Mouse (Mus musculus): ENCODE results near the gene Sart3.

Gene Sart3

DNA sequence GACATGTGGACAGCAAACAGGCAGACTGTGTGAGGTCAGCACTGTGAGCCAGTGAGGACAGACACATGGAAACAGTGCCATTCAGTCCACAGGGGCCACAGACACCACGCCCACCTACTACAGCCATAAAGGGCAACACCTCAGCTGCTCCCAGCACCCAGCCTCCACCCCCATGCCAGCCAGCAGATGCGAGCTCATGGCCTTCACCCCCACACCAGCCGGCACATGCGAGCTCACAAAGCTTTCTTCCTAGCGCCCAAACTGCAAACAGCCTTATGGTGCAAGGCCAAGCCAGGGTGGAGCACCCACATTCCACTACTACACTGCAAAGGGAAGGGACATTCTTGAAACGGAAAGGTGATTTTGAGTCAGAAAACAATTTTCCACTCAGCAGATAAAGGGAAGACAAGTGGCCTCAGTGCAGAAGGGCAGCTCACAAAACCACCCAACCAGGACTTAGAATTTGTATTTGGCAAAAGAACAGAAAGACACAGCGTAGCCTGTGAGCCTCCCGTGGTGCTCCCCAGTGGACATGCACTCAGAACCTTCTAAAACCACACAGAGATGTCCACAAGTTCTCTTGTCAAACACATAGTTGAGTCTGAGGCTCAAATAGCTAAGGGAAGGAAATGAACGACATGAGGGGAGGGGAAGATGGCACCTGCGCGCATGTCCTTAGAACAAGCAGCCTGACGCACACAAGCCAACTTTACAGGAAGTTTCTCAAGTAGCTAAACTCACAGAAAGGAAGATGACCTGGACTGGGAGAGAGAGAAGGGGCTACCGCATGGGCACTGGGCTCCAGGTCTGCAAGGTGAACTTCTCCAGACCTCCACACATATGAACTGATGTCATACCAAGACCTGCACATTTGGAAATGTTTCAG, 6.4 kb downstream of the Sart3 start:
- no peak for DNase-seq (ENCODE audit: low read depth, low spot score)

DNA sequence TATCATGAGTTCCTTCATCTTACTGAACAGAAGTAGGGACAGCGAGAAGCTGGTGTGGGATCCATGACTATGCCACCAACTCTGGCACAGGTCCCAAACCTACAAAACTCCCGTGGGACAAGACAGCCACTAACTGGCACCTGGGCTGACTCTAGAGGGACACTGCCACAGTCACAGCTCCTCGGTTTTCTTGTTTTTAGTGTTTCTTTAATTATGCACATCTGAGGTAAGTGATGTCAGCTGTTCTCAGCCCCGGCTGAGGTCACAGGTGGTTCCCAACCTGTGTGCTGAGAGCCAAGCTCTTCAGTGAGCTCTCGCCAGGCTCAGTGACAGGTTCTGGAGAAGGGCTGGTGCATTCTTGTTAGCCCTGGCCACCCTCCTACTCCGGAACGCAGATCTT, 7.9 kb downstream of the Sart3 start:
- no peak for DNase-seq (ENCODE audit: low read depth, low spot score)

DNA sequence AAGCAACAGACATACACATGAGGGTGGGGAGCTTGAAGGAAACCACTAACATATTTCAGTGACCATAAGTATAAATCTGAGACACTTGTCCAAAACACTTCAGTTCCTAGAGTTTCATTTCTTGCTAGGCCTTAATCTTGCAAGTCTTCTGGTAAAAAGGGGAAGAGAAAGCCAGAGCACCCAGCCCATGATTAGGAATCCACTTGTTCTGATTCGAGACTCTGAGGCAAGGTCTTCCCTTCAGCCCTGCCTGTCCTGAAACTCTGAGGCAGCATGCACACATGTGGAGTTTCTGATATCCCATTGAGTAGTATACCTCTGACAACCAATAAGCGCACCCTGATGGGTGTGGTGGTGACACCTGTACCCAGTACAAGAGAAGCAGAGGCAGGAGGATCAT, 10.7 kb downstream of the Sart3 start:
- DNase-seq (ENCODE audit: low read depth, low spot score): no peak

DNA sequence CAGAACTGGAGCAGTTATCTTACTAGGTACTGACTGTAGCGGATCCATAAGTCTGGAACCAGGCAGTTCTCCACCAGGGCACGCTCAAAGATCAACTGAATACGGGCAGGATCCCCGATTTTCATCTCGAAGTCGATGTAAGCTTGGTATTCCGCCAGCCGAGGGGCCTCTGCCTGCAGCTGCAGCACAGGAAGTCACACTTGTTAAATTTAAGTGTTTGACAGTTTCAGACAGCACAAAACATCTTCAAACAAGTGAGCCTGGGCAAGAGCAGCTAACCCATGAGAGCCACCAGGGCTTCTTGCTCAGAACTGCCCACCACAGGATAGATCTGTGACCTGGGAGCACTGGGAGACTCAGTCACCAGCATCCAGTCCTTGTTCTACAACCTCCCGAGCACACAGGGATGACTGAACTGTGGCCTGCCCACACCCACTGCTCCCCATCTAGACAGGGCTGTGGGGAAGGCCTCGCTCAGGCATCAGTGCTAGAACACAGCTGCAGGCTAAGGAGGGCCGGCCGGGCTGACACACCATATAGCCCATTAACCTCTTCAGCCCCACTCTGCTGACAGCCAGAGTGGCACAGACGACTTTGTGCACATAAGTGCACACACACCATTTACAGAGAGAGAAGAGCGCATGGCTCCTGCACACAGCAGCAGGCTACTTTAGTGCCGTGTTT, 16.8 kb downstream of the Sart3 start:
- no peak for DNase-seq (ENCODE audit: low read depth, low spot score)

DNA sequence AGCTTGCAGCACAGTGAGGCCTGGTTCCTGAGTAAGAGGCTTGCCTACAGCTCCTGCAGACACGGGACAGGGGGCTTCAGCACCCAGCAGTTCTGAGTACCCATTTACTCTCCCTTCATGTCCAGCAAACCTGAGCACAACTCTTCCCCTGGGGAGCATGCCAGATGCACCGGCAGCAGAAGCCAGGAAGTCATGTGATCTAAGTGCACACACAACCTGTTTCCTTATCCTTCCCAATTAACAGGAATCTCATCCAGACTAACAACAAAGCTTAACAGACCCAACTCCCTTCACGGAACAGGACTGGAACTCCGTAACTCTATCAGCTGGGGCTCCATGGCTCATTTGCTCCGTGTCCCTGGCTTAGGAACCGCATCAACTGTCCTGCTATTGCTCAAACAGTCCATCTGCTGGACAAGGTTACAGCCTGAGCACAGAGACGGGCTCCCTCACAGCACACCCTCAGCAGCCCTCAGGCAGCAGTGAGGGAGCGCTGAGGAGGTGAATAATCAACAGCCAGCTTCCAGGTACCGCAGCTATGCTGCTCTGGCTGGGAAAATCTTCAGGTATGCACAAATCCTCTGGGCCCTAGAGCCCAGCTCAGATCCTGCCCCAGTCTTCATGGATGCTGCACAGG, 20.7 kb downstream of the Sart3 start:
- DNase-seq (ENCODE audit: low read depth, low spot score): no peak

DNA sequence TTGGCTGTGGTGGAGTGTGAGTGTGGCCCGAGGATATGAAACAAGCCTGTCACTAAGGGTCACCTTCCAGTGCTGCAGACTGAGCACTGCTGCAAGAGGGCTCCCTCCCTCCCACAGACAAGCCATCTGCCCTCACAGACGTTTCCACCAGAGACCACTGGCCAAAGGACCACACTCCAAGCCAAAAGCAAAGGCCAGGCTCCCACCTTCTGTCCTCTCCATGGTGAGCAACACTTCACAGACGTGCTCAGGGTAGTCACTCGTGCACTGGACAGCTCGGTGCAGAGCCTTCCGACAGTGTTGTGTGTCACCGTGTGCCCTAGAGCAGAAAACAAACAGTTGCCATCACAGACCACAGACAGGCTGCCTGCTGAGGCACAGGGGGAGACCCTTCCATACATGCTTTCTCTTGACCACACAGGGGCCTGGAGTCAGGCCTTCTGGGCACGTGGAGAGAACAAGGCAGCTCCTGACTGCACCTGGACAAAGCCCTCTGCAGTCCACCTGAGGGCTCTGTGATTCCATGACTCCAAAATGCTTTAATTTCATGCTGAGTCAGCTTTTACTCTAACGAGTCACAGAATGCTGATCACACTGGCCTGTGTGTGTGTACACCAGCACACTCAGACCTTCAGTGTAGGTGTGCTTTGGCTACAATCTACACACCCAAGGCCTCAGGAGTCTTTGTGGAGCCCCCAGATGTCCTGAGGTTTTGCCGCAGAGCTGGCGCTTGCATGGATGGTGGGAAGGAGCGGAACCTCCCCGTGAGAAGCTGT, 23.6 kb downstream of the Sart3 start:
- DNase-seq (ENCODE audit: low read depth, low spot score): no peak

DNA sequence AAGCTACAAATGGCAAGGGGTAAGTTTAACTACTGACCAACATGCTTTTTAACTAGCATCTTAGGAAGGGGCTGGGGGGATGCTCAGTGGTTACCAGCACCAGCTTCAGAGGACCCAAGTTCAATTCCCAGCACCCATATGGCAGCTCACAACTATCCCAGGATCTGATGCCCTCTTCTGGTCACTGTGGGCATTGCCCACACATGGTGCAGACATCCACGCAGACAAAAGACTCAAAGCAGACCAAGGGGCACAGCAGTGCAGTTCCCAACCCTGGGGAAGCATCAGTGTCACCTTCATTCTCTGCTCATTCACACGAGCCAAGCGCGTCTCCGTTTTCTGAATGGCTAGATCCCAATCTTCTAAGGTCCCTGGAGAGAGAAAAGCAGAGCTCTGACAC, 24.7 kb downstream of the Sart3 start:
- peak; percentile 50 for DNase-seq (ENCODE audit: low read depth, low spot score)

DNA sequence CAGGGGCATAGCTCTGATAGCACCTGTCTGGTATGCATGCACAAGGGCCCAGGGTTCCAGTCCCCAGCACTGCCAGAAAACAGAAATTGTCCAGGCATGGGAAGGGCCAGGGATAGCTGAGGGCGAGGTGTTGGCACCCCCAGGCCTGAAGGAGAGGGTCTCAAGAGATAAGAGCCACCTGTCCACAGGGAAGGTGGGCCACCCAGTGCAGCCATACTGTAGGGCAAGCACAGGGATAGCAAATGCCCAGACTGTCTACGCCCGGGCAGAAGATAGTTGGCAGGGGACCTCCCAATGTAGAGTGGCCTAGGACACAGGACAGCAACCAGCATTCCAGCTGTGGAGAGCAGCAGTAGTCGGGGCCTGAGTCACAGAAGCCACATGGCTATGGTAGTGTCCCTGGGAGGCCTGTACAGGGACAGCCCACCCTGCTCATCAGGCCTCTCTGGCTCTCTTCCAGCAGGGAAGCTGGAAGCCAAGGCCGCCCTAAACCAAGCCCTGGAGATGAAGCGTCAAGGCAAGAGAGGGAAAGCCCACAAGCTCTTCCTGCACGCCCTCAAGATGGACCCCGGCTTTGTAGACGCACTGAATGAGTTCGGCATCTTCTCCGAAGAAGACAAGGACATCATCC, 34.6 kb downstream of the Sart3 start:
- no peak for DNase-seq (ENCODE audit: low read depth, low spot score)

DNA sequence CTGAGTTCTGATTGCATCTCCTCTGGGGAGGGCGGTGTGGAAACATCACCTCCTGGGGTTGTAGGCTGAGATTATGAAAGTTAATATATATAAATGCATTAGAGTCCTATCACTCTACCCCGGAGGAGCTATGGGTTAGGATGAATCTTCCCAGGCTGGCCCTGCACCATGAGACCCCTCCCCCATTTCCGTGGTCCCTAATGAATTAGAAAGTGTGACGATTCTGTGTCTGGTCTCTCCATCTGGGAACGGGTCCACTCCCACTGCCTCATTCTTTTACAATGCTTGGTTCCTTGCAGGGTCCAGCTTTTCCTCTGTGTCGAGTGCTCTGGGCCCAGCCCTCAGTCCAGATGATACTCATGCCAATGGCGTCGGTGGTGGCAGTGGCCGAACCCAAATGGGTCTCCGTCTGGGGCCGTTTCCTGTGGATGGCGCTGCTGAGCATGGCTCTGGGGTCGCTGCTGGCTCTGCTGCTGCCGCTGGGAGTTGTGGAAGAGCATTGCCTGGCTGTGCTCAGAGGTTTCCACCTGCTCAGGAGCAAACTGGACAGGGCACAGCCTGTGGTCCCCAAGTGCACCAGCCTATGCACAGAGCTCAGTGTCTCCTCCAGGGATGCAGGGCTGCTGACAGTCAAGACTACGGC, 35.7 kb downstream of the Sart3 start:
- no peak for DNase-seq (ENCODE audit: low read depth, low spot score)

DNA sequence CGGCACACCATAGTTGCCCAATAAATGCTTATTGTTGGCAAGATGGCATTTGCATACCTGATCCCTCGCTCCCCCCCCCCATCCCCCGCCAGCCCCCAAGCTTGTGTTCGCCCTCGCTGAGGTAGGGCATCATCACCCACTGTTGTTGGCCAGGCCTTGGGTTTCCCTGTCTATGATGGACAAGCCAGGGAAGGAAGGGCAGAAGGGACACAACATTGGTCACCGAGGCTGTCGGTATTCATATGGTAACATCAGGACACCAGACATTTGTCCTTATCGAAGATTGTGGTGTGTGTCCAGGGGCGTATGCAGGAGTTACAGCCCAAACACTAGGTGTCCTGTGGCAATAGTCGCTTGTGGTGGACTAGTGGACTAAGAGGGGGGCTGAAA, 36.2 kb downstream of the Sart3 start:
- no peak for DNase-seq (ENCODE audit: low read depth, low spot score)

DNA sequence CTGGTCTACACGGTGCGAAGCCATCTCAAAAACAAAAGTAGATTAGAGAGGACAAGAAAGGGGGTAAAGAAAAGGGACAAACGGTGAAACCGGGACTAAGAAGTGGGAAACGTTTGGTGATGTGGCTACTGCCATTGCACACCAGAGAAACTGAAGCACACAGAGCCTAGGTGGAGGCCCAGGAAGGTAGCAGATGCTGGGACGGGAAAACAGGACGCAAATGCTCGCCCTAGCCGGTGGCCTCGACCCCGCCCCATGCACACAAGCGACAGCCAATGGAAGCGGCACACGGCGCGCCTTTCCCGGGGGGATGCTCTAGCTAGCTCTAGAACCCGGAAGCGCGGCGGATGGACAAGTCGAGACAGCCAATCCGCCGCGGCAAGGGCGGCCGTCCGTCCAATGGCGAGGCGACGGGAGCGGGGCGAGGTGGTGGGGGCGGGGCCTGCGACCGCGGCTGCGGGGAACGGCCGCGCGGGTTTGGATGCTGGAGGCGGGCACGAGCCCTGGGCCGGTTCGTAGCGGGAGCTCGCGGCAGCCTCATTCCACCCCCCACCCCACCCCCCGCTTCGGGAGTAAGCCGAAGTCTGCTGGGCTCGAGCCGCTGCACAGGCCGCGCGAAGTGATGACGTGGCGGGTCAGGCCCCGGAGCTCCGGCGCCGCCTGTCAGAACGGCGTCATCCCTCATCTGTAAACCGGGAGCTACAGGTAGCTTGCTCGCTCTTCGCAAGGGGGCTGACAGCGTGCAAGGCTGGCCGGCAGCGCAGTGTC, 36.8 kb downstream of the Sart3 start, which contains the start of gene Ficd:
Ficd (plus strand) TSS at position 459 of the 768 bp plus-strand sequence.
- peak; percentile 97 for DNase-seq (ENCODE audit: low read depth, low spot score)

DNA sequence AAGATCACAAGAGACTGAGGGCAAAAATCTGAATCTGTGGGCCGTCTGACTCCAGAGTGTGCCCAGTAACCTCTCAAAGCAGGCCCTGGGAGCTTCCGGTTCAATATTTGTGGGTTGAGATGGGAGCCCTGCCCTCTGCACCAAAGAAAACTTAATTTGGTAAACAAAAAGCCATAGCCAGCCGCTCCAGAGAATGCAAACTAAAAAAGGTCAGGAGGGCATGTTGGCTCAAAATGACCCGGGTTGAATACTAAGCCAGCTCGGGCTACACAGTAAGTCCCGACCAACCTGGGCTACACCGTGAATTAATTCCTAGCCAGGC, 37.3 kb downstream of the Sart3 start:
- DNase-seq (ENCODE audit: low read depth, low spot score): no peak

DNA sequence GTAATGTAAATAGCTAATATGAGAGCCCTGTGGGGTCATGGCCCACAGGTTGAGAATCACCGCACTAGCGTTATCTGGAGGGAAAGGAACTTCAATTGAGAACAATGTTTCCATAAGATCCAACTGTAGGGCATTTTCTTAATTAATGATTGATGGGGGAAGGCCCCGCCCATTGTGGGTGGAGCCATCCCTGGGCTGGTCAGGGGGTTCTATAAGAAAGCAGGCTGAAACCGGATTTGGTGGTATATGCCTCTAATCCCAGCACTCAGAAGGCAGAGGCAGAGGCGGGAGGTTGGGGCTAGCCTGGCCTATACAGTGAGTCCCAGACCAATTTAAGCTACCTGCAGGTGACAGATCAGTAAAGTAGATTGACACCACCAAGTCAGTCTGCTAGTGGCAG, 37.9 kb downstream of the Sart3 start:
- peak; percentile 66 for DNase-seq (ENCODE audit: low read depth, low spot score)

DNA sequence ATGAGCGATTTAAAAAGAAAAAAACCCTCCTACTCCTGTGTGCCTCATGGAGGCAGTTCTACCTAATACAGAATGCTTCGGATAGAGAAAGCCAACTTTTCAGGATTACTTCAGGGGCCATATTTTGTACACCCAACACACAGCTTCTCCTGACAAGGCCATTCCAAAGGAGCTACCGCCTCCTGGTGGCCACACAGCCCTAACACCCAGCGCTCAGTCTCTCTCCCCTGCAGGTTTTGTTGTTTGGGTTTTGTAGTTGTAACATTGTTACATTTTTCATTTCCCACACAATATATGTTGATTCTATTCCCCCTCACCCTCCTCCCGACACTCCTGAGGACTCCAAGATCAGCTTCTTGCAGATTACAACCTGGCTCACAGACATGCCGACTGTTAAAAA, 40.1 kb downstream of the Sart3 start:
- peak; percentile 71 for DNase-seq (ENCODE audit: low read depth, low spot score)

DNA sequence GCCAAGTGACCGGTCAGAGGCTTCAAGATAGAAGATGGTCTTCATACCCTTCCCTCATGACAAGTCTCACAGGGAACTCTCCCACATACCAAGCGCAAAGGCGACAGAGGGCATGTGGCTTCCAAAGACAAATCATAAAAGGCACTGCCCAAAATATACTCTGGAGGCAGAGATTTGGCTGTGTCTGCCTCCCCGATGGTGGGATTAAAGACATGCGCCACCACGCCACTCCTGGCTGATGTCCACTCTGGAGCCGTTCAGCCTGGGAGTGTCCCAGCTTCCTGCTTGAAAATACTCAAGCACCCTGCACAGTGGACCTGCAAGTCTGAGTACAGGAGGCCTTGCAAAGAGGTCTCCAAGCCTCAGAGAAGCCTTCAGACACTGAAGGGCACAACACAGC, 41.1 kb downstream of the Sart3 start:
- no peak for DNase-seq (ENCODE audit: low read depth, low spot score)

DNA sequence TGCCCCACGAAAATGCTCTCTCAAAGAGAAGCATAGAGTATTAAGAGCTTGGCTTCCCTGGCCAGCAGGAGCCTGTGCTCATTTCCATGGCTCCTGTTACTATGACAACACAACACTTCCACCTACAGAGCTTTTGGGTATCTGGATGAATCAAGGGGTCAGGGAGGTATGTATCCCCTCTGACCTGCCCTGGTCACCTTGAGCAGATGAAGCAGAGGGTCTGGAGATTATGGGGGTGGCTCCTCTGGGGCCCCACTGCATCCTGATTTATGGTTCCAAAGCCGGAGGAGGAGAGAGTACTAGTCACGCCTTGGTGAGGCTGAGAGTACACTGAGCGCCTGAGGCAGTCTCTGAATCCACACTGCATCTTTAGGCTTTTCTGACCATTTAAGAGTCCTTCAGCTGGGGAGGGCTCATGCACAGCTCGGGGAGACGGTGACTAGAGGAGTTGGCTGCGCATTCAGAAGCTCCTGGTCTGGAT, 41.6 kb downstream of the Sart3 start:
- DNase-seq (ENCODE audit: low read depth, low spot score): no peak

DNA sequence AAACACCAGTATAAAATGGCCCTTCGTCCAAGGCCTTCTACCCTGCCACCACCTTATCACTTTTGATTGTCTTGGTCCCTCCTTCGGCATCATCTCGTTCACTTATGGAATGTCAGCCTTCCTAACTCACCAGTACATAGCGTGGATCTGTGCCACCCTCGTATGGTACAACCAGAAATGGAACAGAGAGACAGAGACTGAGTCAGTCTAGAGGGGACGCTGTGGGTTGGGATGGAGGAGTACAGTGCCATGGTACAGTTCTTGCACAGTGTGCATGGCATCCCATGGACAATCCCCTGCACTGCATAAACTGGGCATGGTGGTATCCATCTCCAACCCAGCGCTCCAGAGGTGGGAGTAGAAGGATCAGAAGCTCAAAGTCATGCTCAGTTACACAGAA, 43.6 kb downstream of the Sart3 start:
- no peak for DNase-seq (ENCODE audit: low read depth, low spot score)

DNA sequence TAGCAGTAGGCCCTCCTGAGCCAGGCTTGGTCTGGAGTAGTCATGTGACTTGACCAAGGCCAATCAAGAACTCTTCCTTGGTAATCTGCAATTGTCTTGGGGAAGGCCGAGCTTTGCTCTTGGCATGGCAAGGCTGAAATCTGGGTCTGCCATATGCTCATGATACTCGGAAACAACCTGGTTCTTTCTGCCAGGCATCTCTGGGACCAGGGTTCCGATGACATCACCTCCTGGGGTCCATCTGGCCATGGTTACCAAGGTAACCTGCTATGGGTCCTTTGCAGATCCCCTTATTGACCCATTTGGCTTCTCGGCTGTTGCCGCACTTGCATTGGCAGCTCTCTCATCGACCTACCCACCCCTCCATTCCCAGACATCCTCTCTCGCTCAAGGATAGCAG, 44.3 kb downstream of the Sart3 start:
- no peak for DNase-seq (ENCODE audit: low read depth, low spot score)

DNA sequence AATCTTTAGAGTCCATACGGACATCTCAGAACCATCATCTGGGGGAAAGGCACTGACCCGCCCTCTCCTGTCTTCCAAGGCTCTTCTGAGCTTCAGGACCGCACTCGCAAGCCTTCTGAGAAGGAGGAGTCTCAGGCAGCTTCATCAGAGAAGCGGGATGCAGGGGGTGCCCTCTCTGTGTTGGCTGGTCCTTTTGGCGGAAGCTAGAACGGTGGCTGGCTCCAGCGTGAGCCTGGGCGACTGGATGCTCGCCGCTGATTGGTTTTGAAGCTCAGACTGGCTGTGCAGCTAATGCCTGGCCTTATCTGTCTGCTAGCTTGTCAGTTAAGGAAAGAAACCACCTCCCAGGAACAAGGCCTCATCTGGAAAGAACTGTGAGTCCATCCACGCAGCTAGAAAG, 45.1 kb downstream of the Sart3 start:
- DNase-seq (ENCODE audit: low read depth, low spot score): no peak

DNA sequence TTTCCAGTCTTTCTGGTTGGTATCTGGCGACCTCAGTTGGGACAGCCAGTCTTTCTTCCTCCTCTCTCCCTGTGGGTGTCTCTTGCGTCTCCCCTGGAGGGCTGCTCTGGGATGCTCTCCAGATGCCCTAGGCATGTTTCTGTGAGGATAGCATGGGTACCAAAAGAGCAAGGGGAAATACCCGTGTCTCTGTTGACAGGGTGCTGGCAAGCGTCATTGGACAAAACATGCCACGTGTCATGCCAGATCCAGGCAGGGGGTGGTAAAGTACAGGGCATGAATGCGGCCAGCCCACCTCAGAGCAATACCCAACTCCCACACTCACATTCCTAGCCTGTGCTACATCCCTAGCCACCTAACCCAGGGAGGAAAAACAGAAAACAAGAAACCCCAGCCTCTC, 45.7 kb downstream of the Sart3 start:
- DNase-seq (ENCODE audit: low read depth, low spot score): no peak
